Mouse (Mus musculus) intestine, postnatal 0 days (tissue): Measurements from ENCODE around the gene Ropn1l. TPM values are rescaled to one million over a fixed set of nuclear protein-coding genes. Genes with fewer than 3 reads are reported as not detected.

Source experiments
- ATAC-seq: fragments of 200-750 bp; cut with Nextera tagmentation; 2 replicates; pipeline ENCODE4 v1.8.0; 2017; ENCODE audit warnings: mild to moderate bottlenecking, moderate TSS enrichment, moderate library complexity
- H3K27ac ChIP-seq: fragments of 300-500 bp; sonication (generic); 2 replicates; pipeline ENCODE4 v1.5.1; 2014; ENCODE audit warnings: mild to moderate bottlenecking, low read depth, low read length, moderate library complexity
- H3K27me3 ChIP-seq: fragments of 300-500 bp; sonication (generic); replicated peaks from 2 replicates; pipeline ENCODE4 v1.6.1; 2014; ENCODE audit warnings: low read length, mixed read lengths; ENCODE audit not compliant: control insufficient read depth, insufficient read depth
- H3K36me3 ChIP-seq: fragments of 300-500 bp; sonication (generic); 2 replicates; pipeline ENCODE4 v1.6.1; 2014; ENCODE audit warnings: mild to moderate bottlenecking, moderate library complexity; ENCODE audit not compliant: control insufficient read depth, insufficient read depth
- H3K4me1 ChIP-seq: fragments of 300-500 bp; sonication (generic); replicated peaks from 2 replicates; pipeline ENCODE4 v1.6.1; 2014; ENCODE audit warnings: antibody characterized with exemption, low read length, mixed read lengths; ENCODE audit not compliant: control insufficient read depth, insufficient read depth
- H3K4me2 ChIP-seq: fragments of 300-500 bp; sonication (generic); replicated peaks from 2 replicates; pipeline ENCODE4 v1.6.1; 2014; ENCODE audit warnings: low read depth, mild to moderate bottlenecking, moderate library complexity
- H3K4me3 ChIP-seq: fragments of 300-500 bp; sonication (generic); 2 replicates; pipeline ENCODE4 v1.5.1; 2014; ENCODE audit warnings: low read depth, low read length
- H3K9ac ChIP-seq: fragments of 300-500 bp; sonication (generic); 2 replicates; pipeline ENCODE4 v1.6.1; 2014; ENCODE audit warnings: mild to moderate bottlenecking, low read depth, low read length
- H3K9me3 ChIP-seq: fragments of 300-500 bp; sonication (generic); 2 replicates; pipeline ENCODE4 v1.6.1; 2016; ENCODE audit warnings: mixed run types; ENCODE audit not compliant: control insufficient read depth
- CTCF ChIP-seq: sonication (generic); IDR thresholded peaks from 2 replicates; pipeline ENCODE4 v1.5.1; 2016; ENCODE audit warnings: low read depth, mild to moderate bottlenecking, control low read depth, antibody characterized with exemption, moderate library complexity
- WGBS: fragments of 180-500 bp; shearing (Covaris S2); extraction: QIAGEN DNeasy Blood & Tissue Kit; methylation state at CpG from one replicate; pipeline ENCODE4 v1.1.7; 2014; 5-methylcytosine and 5-hydroxymethylcytosine counted together
- polyA plus RNA-seq: library from polyadenylated mRNA; unstranded; fragments of >200 nt; fragmentation: Nextera tagmentation; extraction: Ambion mirVana; gene quantifications from 2 replicates; pipeline ENCODE4 v1.2.1, GENCODE M21; 2015

The Ropn1l gene
- polyA plus RNA-seq, 1 experiment from 2014 or later = 0.69 TPM

GRCm38 (mm10) chr15:31396755-31397154 lies 56.8 kb downstream of the Ropn1l start:
- 78% methylated on average over 5 of the region's 5 CpGs for WGBS
- no peak overlapping the region for H3K27ac ChIP-seq

GRCm38 (mm10) chr15:31395986-31396385 lies 57.6 kb downstream of the Ropn1l start:
- no peak overlapping the region for H3K27ac ChIP-seq
- H3K36me3 ChIP-seq = no peaks in the 10 kb centered on the region
- H3K27me3 ChIP-seq = no peaks in the 10 kb centered on the region
- H3K9ac ChIP-seq = no peak overlapping the region
- H3K9me3 ChIP-seq = no peaks in the 10 kb centered on the region
- no peak for TF ChIP-seq CTCF
- ATAC-seq = no peak
- no peak overlapping the region for H3K4me3 ChIP-seq
- WGBS = 81% methylated on average over 4 of the region's 4 CpGs
- H3K4me1 ChIP-seq = no peaks in the 10 kb centered on the region
- no peak overlapping the region for H3K4me2 ChIP-seq

More at GRCm38 (mm10) chr15:31396755-31397154, 56.8 kb downstream of the Ropn1l start:
- Histone ChIP-seq H3K4me3 (no peak overlapping the region), H3K4me1 (no peaks in the 10 kb centered on the region), H3K27me3 (no peaks in the 10 kb centered on the region), H3K36me3 (no peaks in the 10 kb centered on the region), H3K4me2 (no peak overlapping the region), H3K9me3 (no peaks in the 10 kb centered on the region), H3K9ac (no peak overlapping the region)
- no peak for ATAC-seq
- TF ChIP-seq CTCF = no peak

GRCm38 (mm10) chr15:31393402-31393801 lies 60.1 kb downstream of the Ropn1l start:
- Histone ChIP-seq H3K4me1 (no peaks in the 10 kb centered on the region), H3K9me3 (no peaks in the 10 kb centered on the region), H3K36me3 (no peaks in the 10 kb centered on the region), H3K4me2 (no peak overlapping the region), H3K9ac (no peak overlapping the region), H3K27me3 (no peaks in the 10 kb centered on the region), H3K4me3 (no peak overlapping the region), H3K27ac (no peak overlapping the region)
- 89% methylated on average over 6 of the region's 6 CpGs for WGBS
- no peak for ATAC-seq
- TF ChIP-seq CTCF = no peak

GRCm38 (mm10) chr15:31392705-31393104 lies 60.8 kb downstream of the Ropn1l start:
- Histone ChIP-seq H3K27ac (no peak overlapping the region), H3K27me3 (no peaks in the 10 kb centered on the region), H3K4me2 (no peak overlapping the region), H3K9ac (no peak overlapping the region), H3K9me3 (no peaks in the 10 kb centered on the region), H3K36me3 (no peaks in the 10 kb centered on the region), H3K4me3 (no peak overlapping the region), H3K4me1 (no peaks in the 10 kb centered on the region)
- 86% methylated on average over 7 of the region's 7 CpGs for WGBS
- ATAC-seq = no peak
- TF ChIP-seq CTCF = no peak

GRCm38 (mm10) chr15:31392135-31392534 lies 61.4 kb downstream of the Ropn1l start:
- Histone ChIP-seq H3K4me1 (no peaks in the 10 kb centered on the region), H3K27me3 (no peaks in the 10 kb centered on the region), H3K4me2 (no peak overlapping the region), H3K36me3 (no peaks in the 10 kb centered on the region), H3K4me3 (no peak overlapping the region), H3K27ac (no peak overlapping the region), H3K9ac (no peak overlapping the region), H3K9me3 (no peaks in the 10 kb centered on the region)
- no peak for TF ChIP-seq CTCF
- no peak for ATAC-seq
- 88% methylated on average over 4 of the region's 4 CpGs for WGBS

Other genes with a start within 250 kb of the Ropn1l start
- gene Dap, start 229.4 kb downstream of the Ropn1l start, polyA plus RNA-seq = 124 and 130 TPM in 2 replicates
- gene Ankrd33b, start 86.0 kb downstream of the Ropn1l start, polyA plus RNA-seq = 0.25 and 0.29 TPM in 2 replicates
- gene March6, start 77.3 kb upstream of the Ropn1l start, polyA plus RNA-seq = 15.4 and 16.5 TPM in 2 replicates
- 90.2 and 105 TPM in 2 replicates for gene Cmbl, start 111.7 kb upstream of the Ropn1l start, polyA plus RNA-seq
- gene Cct5, start 148.1 kb upstream of the Ropn1l start, polyA plus RNA-seq = 165 and 172 TPM in 2 replicates
- gene Fam173b, start 148.1 kb upstream of the Ropn1l start, polyA plus RNA-seq = 9.0 and 9.8 TPM in 2 replicates